Mouse (Mus musculus): ENCODE measurements around the gene Gbf1. TPM values are rescaled to one million over a fixed set of nuclear protein-coding genes. Genes with fewer than 3 reads are reported as not detected.

Gene Gbf1
- polyA plus RNA-seq, 2 experiments from 2014 or later, result 23.8 to 33.5 TPM

DNA sequence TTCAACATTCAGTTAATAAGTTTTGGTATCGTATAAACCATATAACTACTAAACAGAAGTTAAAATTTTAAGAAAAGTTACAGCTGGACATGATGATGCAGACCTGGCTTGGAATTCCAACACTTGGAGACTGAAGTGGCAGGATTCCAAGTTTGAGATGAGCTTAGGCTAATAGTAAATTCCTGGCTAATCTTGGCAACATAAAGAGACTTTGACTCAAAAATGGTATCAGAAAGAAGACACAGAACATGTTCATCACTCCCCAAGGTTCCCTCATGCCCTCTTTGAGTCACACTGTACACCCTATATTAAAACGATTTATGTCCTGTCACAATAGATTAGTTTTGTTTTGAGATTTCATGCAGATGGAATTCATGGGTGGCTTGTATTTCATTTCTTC is 72.6 kb downstream of the Gbf1 start:
- no peak for ATAC-seq

- ATAC-seq, result no peak
These were observed 73.2 kb downstream of the Gbf1 start for GRCm38 (mm10) chr19:46225506-46225905.

- ATAC-seq, result no peak
These were observed 74.0 kb downstream of the Gbf1 start for GRCm38 (mm10) chr19:46226295-46226694.

DNA sequence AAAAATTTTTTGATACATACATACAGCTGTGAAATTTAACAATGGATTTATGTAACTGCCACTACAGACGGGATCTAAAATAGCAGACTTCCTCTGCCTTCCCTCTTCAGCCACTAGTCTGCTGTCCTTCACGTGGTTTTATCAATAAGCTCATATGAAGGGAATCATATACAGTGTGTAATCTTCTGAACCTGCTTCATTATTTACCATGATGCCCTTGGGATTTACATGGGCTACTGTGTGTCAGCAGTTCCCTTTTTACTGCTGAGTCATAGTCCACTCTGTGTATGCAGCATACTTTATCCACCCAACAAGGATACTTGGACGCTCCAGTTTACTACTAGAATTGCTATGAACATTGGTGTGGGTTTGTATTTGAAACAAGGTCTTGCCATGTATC is 75.0 kb downstream of the Gbf1 start:
- ATAC-seq, result no peak

- ATAC-seq, result no peak
These were observed 82.1 kb downstream of the Gbf1 start for GRCm38 (mm10) chr19:46234450-46234849.

DNA sequence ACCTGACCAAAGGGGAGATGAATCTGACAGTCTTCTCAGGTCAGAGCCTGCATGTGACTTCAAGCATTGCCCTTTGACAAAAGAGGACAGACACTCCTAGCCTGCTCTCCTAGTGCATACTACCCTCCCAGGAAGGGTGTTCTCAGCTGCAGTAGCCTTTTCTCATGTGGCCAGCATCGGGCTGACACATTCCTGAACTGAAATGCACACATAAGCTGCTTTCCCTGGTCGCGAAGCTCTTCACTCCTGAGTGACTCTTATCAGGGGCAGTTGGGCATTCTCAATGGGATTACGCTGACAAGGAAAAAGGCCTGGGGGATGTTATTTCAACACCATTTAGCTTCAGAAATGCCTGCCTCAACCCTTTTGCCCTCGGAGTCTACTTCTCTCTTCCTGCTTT is 84.3 kb downstream of the Gbf1 start:
- no peak for ATAC-seq

DNA sequence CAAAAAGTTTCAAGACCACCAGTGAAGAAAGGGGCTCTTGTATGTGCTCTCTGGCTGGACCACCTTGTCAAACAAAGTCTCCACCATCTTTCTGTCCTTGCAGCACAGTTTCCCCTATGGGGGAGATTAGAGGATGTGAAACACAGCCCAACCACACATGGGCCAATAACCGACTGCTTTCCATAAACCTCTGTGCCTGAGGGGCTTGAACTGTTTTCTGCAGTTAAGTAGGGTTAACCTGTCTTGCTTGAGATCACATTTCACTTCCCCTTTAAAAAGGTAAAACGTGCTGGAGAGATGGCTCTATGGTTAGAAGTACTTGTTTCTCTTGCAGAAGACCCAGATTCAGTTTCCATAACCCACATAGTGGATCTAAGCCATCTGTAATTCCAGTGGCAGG is 87.9 kb downstream of the Gbf1 start:
- no peak for ATAC-seq

DNA sequence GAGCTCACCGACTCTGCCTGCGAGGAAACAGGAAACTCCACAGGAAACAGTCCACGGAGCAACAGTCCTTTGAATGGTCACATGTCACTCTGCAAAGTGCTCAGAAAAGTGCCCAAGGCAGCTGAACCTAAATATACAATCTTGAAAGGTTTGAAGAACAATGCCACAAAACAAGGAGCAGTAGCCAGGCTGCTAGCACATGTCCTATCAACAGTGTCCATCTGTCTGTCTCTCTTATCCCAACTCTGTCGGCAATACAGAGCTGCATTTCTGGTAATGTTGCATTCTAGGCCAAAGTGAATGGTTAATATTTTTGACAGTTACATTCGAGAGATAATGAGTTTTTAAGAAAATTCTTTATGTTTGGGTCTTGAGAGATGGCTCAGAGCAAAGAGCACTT is 90.1 kb downstream of the Gbf1 start:
- ATAC-seq, result no peak

DNA sequence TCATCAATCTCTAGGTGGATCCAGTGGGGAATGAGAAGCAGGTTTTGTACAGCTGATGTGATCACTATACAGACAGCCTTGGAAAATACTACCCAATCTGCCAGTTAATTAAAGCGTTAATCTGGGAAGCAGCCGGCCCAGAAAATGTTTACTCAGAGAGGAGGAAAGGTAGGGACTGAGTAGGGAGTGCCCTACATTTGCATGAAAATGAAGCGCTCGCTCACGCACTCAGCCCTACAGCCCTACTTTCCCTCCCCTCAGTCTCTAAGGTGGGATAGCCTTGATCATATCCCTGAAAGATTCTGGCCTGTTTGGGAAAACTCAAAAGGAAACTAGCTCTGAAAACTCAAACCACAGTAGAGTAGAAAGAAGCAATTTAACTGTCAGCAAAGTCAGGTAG is 92.3 kb downstream of the Gbf1 start:
- ATAC-seq, result no peak

DNA sequence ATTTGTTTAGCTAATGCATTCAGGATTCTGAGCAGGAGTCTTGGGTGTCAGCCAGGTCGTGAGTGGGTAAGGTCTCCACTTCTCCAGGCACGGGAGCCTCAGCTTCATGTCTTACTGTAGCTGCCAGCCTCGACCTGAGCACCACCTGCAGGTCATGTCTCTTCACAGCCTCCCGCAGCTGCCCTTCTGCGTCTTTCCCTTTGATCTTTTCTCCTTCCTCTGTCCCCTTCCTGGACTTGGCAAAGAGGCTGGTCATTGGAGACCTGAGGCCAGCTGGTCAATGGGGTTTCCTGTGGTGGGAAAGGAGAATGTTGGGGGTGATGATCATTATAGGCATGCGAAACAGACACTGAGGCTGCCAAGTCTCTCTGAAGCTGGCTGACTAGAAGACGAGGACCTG is 96.7 kb downstream of the Gbf1 start:
- no peak for ATAC-seq

- ATAC-seq, result peak; percentile 32
These were observed 101.9 kb downstream of the Gbf1 start for GRCm38 (mm10) chr19:46254163-46254752.

- ATAC-seq, result no peak
These were observed 112.5 kb downstream of the Gbf1 start for GRCm38 (mm10) chr19:46264762-46265161.

DNA sequence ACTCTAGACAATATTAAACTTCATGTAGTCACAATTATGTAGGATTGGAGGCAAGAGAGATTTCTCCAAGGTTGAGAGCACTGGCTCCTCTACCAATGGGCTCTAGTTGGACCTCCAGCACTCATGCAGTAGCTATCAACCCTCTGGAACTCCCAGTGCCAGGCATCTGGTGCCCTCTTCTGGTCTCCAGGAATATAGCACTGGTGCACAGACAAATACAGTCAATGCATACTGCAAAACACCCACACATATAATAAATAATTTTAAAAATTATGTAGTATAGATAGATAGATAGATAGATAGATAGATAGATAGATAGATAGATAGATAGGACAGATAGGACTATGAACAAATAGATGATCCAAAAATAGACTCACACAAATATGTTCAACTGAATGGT is 123.0 kb downstream of the Gbf1 start:
- ATAC-seq, result no peak

DNA sequence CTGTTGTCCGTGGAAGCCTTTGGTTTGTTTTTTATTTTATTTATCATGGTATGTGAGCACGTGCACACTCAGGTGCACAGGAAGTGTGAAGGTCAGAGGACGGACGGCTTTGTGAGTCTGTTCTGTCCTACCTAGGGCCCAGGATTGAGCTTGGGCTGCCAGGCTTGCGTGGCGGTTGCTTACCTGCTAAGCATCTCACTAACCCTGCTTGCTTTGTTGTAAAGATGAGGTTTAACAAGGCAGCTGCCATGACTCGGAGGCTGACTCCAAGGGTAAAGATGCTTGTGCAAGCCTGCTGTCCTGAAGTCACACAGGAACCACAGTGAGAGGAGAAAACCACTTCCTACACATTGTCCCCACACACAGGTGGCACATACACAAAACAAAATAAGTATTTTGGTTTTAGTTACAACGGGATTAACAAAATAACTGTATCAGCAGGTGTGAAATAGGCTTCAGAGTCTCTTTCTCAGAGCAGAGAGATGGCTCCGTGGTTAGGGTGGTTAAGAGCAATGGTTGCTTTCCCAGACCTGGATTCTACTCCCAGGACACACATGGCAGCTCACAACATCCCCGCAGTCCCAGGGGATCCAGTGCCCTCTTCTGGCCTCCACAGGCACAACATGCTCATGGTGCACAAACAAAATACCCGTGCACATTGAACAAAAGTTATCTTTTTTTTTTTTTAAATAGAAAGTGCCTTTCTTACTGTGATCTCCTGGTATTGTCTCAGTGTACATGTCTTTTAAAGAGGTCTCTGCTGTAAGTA is 130.0 kb downstream of the Gbf1 start:
- ATAC-seq, result no peak

DNA sequence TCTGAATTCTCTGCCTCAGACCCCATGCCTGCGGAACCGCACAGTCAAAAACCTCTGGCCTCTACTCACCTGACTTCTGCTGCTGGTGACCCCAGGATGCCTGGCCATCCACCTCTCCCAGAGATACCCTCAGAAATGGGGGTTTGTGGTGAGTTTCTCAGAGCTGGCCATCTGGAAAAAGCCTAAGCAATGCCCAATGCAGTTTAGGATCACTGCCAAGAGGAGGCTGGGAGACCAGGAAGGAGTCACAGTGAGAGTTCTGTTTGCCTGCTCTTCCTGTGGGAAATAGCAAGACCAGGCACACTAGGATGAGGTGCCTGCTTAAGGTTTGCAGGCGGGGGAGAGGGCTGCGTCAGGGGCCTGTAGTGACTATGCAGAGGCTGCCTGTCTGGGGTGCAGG is 132.4 kb downstream of the Gbf1 start:
- no peak for ATAC-seq

- no peak for ATAC-seq
These were observed 133.3 kb downstream of the Gbf1 start for GRCm38 (mm10) chr19:46285631-46286030.

DNA sequence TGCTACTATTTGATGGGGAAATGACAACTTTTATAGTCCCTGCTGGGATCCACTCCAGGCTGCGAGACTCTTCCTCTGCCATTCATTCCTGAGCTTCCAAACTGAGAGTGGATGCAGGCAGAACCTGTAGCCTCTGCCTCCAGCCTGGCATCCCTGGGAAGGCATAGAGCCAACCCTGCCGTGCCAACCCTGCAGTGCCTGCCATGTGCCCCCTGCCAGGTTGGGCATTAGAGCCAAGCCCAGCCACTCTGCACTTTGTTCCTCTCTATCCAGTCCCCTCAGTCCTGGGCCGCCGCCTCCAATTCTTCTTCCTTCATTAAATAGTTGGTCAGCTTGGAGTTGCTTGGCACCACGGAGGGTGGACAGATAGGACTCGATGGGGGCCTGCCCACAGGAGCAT is 133.7 kb downstream of the Gbf1 start:
- ATAC-seq, result no peak

- ATAC-seq, result no peak
These were observed 134.6 kb downstream of the Gbf1 start for GRCm38 (mm10) chr19:46286926-46287325.

- no peak for ATAC-seq
These were observed 135.3 kb downstream of the Gbf1 start for GRCm38 (mm10) chr19:46287566-46287965.

GRCm38 (mm10) chr19:46290535-46291105 is 138.3 kb downstream of the Gbf1 start:
- ATAC-seq, result no peak

DNA sequence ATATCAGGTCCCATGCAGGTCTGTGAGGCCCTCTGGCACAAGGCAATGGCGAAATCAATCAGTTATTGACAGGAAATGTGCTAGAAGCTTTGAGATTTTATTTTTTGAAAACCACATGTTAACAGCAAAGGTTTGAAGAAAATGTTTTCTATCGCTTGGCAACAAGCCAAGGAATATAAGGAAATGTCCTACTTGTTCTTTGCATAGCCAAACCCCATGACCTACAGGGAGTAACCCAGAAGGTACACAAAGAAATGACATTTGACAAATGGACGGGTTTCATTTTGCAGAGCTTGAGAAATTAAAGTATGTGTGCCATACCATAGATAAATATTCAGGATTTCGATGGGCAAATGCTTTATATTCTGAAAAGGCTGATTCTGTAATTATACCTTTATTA is 144.6 kb downstream of the Gbf1 start:
- ATAC-seq, result no peak

DNA sequence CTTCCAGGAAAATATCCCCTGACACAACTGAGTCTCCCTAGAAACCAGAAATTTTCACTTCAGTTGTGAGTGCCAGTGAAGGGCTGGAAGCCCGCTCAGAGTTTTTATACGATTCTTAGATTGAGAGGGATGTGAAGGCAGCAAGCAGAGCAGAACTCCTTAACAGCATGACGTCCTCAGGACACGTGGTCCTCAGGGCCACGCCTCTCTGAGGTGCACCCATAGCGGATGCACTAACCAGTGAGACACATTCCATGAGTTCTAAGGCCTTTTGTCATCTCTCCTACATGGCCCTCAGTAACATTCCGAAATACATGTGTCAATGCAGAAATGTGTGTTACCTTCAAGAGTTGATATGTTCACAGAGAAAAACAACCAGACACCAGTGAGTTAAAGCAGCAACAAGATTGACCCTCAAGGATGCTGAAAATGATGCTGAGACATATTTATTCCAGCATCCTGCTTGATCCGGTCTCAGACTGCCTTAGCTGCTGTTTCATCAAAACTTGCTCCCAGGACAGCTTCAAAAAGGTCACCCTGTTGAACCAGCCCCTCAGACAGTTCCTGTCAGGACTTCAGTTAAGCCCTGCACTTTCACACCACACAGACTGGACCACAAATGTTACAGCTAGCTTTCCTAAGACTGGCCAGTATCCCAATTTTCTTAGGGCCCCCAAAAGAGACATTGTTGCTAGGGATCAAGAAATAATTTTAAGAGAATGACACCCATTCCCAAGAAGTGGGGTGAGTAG is 148.2 kb downstream of the Gbf1 start:
- no peak for ATAC-seq

GRCm38 (mm10) chr19:46302551-46302950 is 150.2 kb downstream of the Gbf1 start:
- no peak for ATAC-seq
